Mouse (Mus musculus): ENCODE measurements around the gene Supt6.

The Supt6 gene

GRCm38 (mm10) chr11:78166640-78167039, 79.1 kb downstream of the Supt6 start:
- TF ChIP-seq GATA4 (IDR thresholded peaks at IDR 0.05; ENCODE audit: insufficient replicate concordance, low read length), result no peak

- TF ChIP-seq GATA4 (IDR thresholded peaks at IDR 0.05; ENCODE audit: insufficient replicate concordance, low read length), result no peak
These were observed 79.6 kb downstream of the Supt6 start for GRCm38 (mm10) chr11:78166161-78166560.

GRCm38 (mm10) chr11:78165761-78166109, 80.1 kb downstream of the Supt6 start:
- TF ChIP-seq GATA4 (IDR thresholded peaks at IDR 0.05; ENCODE audit: insufficient replicate concordance, low read length), result no peak

- no peak for TF ChIP-seq GATA4 (IDR thresholded peaks at IDR 0.05; ENCODE audit: insufficient replicate concordance, low read length)
These were observed 80.6 kb downstream of the Supt6 start, which contains the start of gene Traf4 for GRCm38 (mm10) chr11:78164924-78165760. Gene Traf4, minus strand, starts transcription at chr11:78165589.

- no peak for TF ChIP-seq GATA4 (IDR thresholded peaks at IDR 0.05; ENCODE audit: insufficient replicate concordance, low read length)
These were observed 81.2 kb downstream of the Supt6 start for GRCm38 (mm10) chr11:78164604-78164923.

GRCm38 (mm10) chr11:78163681-78164603, 81.8 kb downstream of the Supt6 start:
- TF ChIP-seq GATA4 (IDR thresholded peaks at IDR 0.05; ENCODE audit: insufficient replicate concordance, low read length), result no peak

GRCm38 (mm10) chr11:78163045-78163444, 82.7 kb downstream of the Supt6 start:
- TF ChIP-seq GATA4 (IDR thresholded peaks at IDR 0.05; ENCODE audit: insufficient replicate concordance, low read length), result no peak

- no peak for TF ChIP-seq GATA4 (IDR thresholded peaks at IDR 0.05; ENCODE audit: insufficient replicate concordance, low read length)
These were observed 83.3 kb downstream of the Supt6 start for GRCm38 (mm10) chr11:78162504-78162903.

GRCm38 (mm10) chr11:78161968-78162367, 83.8 kb downstream of the Supt6 start:
- no peak for TF ChIP-seq GATA4 (IDR thresholded peaks at IDR 0.05; ENCODE audit: insufficient replicate concordance, low read length)

GRCm38 (mm10) chr11:78161169-78161568, 84.6 kb downstream of the Supt6 start:
- TF ChIP-seq GATA4 (IDR thresholded peaks at IDR 0.05; ENCODE audit: insufficient replicate concordance, low read length), result no peak

GRCm38 (mm10) chr11:78160675-78161074, 85.1 kb downstream of the Supt6 start:
- TF ChIP-seq GATA4 (IDR thresholded peaks at IDR 0.05; ENCODE audit: insufficient replicate concordance, low read length), result no peak

- TF ChIP-seq GATA4 (IDR thresholded peaks at IDR 0.05; ENCODE audit: insufficient replicate concordance, low read length), result no peak
These were observed 85.6 kb downstream of the Supt6 start for GRCm38 (mm10) chr11:78160171-78160570.

GRCm38 (mm10) chr11:78159557-78159956, 86.2 kb downstream of the Supt6 start:
- TF ChIP-seq GATA4 (IDR thresholded peaks at IDR 0.05; ENCODE audit: insufficient replicate concordance, low read length), result no peak

- TF ChIP-seq GATA4 (IDR thresholded peaks at IDR 0.05; ENCODE audit: insufficient replicate concordance, low read length), result no peak
These were observed 86.7 kb downstream of the Supt6 start for GRCm38 (mm10) chr11:78159096-78159495.
